Mouse (Mus musculus) olfactory bulb, adult 2 months (tissue): ENCODE data around the gene Rora. TPM values are rescaled to one million over a fixed set of nuclear protein-coding genes. Genes with fewer than 3 reads are reported as not detected.

Experiments used
- H3K27ac ChIP-seq: fragments of 200-500 bp; 2 replicates; pipeline ENCODE4 v1.5.1; 2012; ENCODE audit warnings: low read depth, low read length; ENCODE audit not compliant: insufficient read depth
- H3K4me1 ChIP-seq: fragments of 200-500 bp; 2 replicates; pipeline ENCODE4 v1.6.1; 2012; ENCODE audit warnings: low read length; ENCODE audit not compliant: control insufficient read depth, insufficient read depth
- H3K4me3 ChIP-seq: fragments of 200-500 bp; 2 replicates; pipeline ENCODE4 v1.5.1; 2012; ENCODE audit warnings: mild to moderate bottlenecking, low read depth, low read length, moderate library complexity; ENCODE audit not compliant: insufficient read depth
- CTCF ChIP-seq: fragments of 200-500 bp; IDR thresholded peaks from 2 replicates; pipeline ENCODE4 v1.5.1; 2012; ENCODE audit warnings: low read depth, mild to moderate bottlenecking, low read length, moderate library complexity; ENCODE audit not compliant: insufficient read depth
- POLR2A ChIP-seq: fragments of 200-500 bp; IDR thresholded peaks from 2 replicates; pipeline ENCODE4 v1.6.1; 2012; ENCODE audit warnings: mild to moderate bottlenecking, low read depth, low read length, moderate library complexity; ENCODE audit not compliant: insufficient read depth
- WGBS: fragments of 180-500 bp; shearing (Covaris S2); methylation state at CpG from one replicate; pipeline ENCODE4 v1.1.7; 2018; 5-methylcytosine and 5-hydroxymethylcytosine counted together
- polyA plus RNA-seq: library from polyadenylated mRNA; stranded (reverse); fragments of >200 nt; gene quantifications from 2 replicates; pipeline ENCODE4 v1.2.4, GENCODE M21; 2012; ENCODE audit warnings: low replicate concordance; ENCODE audit not compliant: missing spikeins, insufficient read depth, insufficient read length

Gene Rora
- polyA plus RNA-seq, 1 experiment: not detected

- 95% methylated on average over 8 of the region's 8 CpGs for WGBS
Measured at GRCm38 (mm10) chr9:69192446-69192845, 538.9 kb downstream of the Rora start.

GRCm38 (mm10) chr9:69194638-69195605 lies 541.3 kb downstream of the Rora start:
- H3K27ac ChIP-seq: no peak overlapping the region
- 72% methylated on average over 13 of the region's 13 CpGs for WGBS
- H3K4me1 ChIP-seq: no peaks in the 10 kb centered on the region
- H3K4me3 ChIP-seq: no peak overlapping the region
- TF ChIP-seq POLR2A (no peak), CTCF (no peak)

More at GRCm38 (mm10) chr9:69192446-69192845, 538.9 kb downstream of the Rora start:
- no peak for TF ChIP-seq CTCF
- no peak for TF ChIP-seq POLR2A
- Histone ChIP-seq H3K27ac (no peak overlapping the region), H3K4me1 (no peaks in the 10 kb centered on the region), H3K4me3 (no peak overlapping the region)

GRCm38 (mm10) chr9:69213796-69214195 lies 560.2 kb downstream of the Rora start:
- H3K27ac ChIP-seq: no peak overlapping the region
- WGBS: 62% methylated on average over 5 of the region's 5 CpGs
- no peak overlapping the region for H3K4me3 ChIP-seq
- H3K4me1 ChIP-seq: peaks cover 3% of the 10 kb centered on the region; the same call in 1 of the 2 replicates
- TF ChIP-seq POLR2A (no peak), CTCF (no peak)

- Histone ChIP-seq H3K4me3 (no peak overlapping the region), H3K27ac (no peak overlapping the region), H3K4me1 (peaks cover 5% of the 10 kb centered on the region; the same call in 1 of the 2 replicates)
- TF ChIP-seq POLR2A (no peak), CTCF (no peak)
- WGBS: 79% methylated on average over 3 of the region's 3 CpGs
Measured at GRCm38 (mm10) chr9:69224841-69225240, 571.3 kb downstream of the Rora start.

- H3K27ac ChIP-seq: no peak overlapping the region
- WGBS: 59% methylated on average over 3 of the region's 3 CpGs
- TF ChIP-seq POLR2A: no peak
- TF ChIP-seq CTCF: no peak
Measured at GRCm38 (mm10) chr9:69226424-69226823, 572.8 kb downstream of the Rora start.

GRCm38 (mm10) chr9:69227806-69228205 lies 574.2 kb downstream of the Rora start:
- Histone ChIP-seq H3K4me1 (peaks cover 5% of the 10 kb centered on the region; the same call in 1 of the 2 replicates), H3K27ac (no peak overlapping the region), H3K4me3 (no peak overlapping the region)
- WGBS: 87% methylated on average over 6 of the region's 6 CpGs
- TF ChIP-seq POLR2A (no peak), CTCF (no peak)

More at GRCm38 (mm10) chr9:69226424-69226823, 572.8 kb downstream of the Rora start:
- peaks cover 5% of the 10 kb centered on the region; the same call in 1 of the 2 replicates for H3K4me1 ChIP-seq
- no peak overlapping the region for H3K4me3 ChIP-seq

GRCm38 (mm10) chr9:69229935-69230334 lies 576.3 kb downstream of the Rora start:
- Histone ChIP-seq H3K27ac (no peak overlapping the region), H3K4me1 (no peaks in the 10 kb centered on the region; the same call in 1 of the 2 replicates), H3K4me3 (no peak overlapping the region)
- 93% methylated on average over 7 of the region's 7 CpGs for WGBS
- TF ChIP-seq POLR2A: no peak

GRCm38 (mm10) chr9:69234526-69234925 lies 580.9 kb downstream of the Rora start:
- TF ChIP-seq CTCF: no peak
- no peak for TF ChIP-seq POLR2A
- Histone ChIP-seq H3K4me1 (peaks cover 2% of the 10 kb centered on the region; the same call in 1 of the 2 replicates), H3K4me3 (no peak overlapping the region), H3K27ac (no peak overlapping the region)
- WGBS: 42% methylated on average over 7 of the region's 7 CpGs

GRCm38 (mm10) chr9:69237316-69237715 lies 583.7 kb downstream of the Rora start:
- TF ChIP-seq POLR2A (no peak), CTCF (no peak)
- peaks cover 2% of the 10 kb centered on the region; the same call in 1 of the 2 replicates for H3K4me1 ChIP-seq
- WGBS: 82% methylated on average over 10 of the region's 10 CpGs
- H3K27ac ChIP-seq: no peak overlapping the region
- H3K4me3 ChIP-seq: no peak overlapping the region
